Mouse (Mus musculus) spleen, adult 2 months (tissue): ENCODE results near the gene Chn2.

Source experiments
- CTCF ChIP-seq: fragments of 200-500 bp; IDR thresholded peaks from 2 replicates; pipeline ENCODE4 v1.5.1; 2011; ENCODE audit warnings: mild to moderate bottlenecking, inconsistent platforms; ENCODE audit not compliant: insufficient read depth, insufficient read length, insufficient replicate concordance; ENCODE audit errors: extremely low read depth
- POLR2A ChIP-seq: fragments of 200-500 bp; IDR thresholded peaks from 2 replicates; pipeline ENCODE4 v1.6.1; 2011; ENCODE audit warnings: low read depth, low read length, inconsistent platforms

GRCm38 (mm10) chr6:54057661-54058060, 18.3 kb downstream of the Chn2 start:
- TF ChIP-seq CTCF (no peak), POLR2A (no peak)
